Mouse (Mus musculus): ENCODE results near the gene Slc4a3.

- TF ChIP-seq POLR2A (IDR thresholded peaks at IDR 0.05; ENCODE audit: low read depth, low read length): no peak
- TF ChIP-seq CTCF (IDR thresholded peaks at IDR 0.05; ENCODE audit: borderline replicate concordance, insufficient read depth, low read length): peak; percentile 99
Measured at GRCm38 (mm10) chr1:75559212-75559925, 13.3 kb downstream of the Slc4a3 start.

Measured in embryonic fibroblast, embryonic 13.5 days (primary cell).